Mouse (Mus musculus) left cerebral cortex, adult 11 months (tissue): ENCODE data around the gene Fam122a.

ENCODE experiments used
- DNase-seq: peaks from one replicate; pipeline ENCODE4 v3.0.0; 2022; ENCODE audit warnings: low spot score

The Fam122a gene

GRCm38 (mm10) chr19:24431381-24431780, 45.8 kb downstream of the Fam122a start:
- DNase-seq, result no peak

- DNase-seq, result no peak
Measured at GRCm38 (mm10) chr19:24428011-24428410, 49.1 kb downstream of the Fam122a start.

- no peak for DNase-seq
Measured at GRCm38 (mm10) chr19:24427258-24427657, 49.9 kb downstream of the Fam122a start.

GRCm38 (mm10) chr19:24426759-24427181, 50.4 kb downstream of the Fam122a start:
- DNase-seq, result no peak
